Mouse (Mus musculus) lung, postnatal 4 days (tissue): ENCODE results near the gene Vmn1r64.
"Not testable (repeated sequence)": the region's sequence is repeated elsewhere in the genome, so short reads cannot be mapped to it uniquely, and the experiment has no call there.

ENCODE experiments used
- DNase-seq, 2 experiments: peaks; one replicate each; pipeline ENCODE4 v3.0.0; 2021

Gene Vmn1r64

DNA sequence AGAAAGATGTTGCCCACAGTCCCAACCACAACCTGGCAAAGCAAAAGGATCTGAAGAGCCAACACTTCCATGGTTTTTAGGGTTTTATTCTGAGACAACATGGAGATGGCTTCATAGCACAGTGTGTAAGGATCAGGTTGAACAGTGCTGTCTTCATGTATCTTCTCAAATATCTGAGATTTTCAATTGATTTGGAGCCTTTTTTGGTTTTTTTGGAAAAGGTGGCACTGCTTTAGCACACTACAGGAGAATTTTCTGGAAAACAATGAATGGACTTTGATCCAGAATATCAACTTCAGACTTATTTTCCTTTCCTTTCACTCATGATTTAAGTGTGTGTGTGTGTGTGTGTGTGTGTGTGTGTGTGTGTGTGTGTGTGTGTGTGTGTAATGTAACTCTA is at the start of gene Vmn1r64:
Vmn1r64 (minus strand) TSS at position 101 of the 400 bp plus-strand sequence.
- DNase-seq = no peak

DNA sequence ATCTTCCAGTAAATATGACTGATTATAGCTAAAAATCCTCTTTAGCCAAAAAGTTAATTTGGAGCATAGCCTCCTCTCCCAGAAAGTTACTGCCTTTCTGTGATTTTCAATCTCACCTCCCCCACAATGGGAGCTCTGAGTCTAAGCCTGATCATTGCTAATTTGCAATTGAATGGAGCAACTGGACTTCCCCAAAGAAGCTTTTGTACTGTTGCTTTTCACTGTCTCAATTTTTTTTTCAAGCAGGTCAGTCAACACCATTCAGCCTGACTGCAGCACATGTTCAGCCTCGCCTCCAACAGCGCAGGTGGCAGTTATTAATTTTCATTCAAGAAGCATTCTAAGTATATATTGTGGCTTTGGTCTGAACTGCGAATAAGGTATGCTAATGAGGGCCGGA is 14.9 kb upstream of the Vmn1r64 start:
- DNase-seq = no peak

DNA sequence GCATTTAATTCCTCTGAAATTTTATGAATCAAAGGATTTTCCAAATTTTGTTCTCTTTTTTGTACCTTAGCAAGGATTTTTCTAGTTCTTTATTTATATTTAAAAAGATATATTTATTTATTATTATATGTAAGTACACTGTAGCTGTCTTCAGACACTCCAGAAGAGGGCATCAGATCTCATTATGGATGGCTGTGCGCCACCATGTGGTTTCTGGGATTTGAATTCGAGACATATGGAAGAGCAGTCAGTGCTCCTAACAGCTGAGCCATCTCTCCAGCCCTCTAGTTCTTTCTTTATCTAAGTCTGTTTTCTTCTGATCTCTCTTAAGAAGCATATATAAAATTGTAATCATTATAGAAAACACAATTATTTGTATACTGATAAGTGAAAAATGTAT is 12.9 kb upstream of the Vmn1r64 start:
- not testable (repeated sequence) for DNase-seq
